Mouse (Mus musculus) MEL (cell line): ENCODE results near the gene Ly6g6c.

ENCODE experiments used
- CTCF ChIP-seq, 3 experiments: IDR thresholded peaks in 2 of 3; conservative IDR thresholded peaks in 1 of 3; 2 replicates each; pipeline ENCODE4 v1.5.1; 2011 to 2012; ENCODE audit warnings: low read length in 3 of 3, low read depth in 2 of 3, mild to moderate bottlenecking in 2 of 3, improper control_type of control experiment in 1 of 3, inconsistent platforms in 1 of 3, mixed read lengths in 1 of 3, moderate library complexity in 1 of 3; ENCODE audit not compliant: control insufficient read depth in 1 of 3, insufficient read depth in 1 of 3, poor library complexity in 1 of 3, severe bottlenecking in 1 of 3
- JUND ChIP-seq: IDR thresholded peaks from 2 replicates; pipeline ENCODE4 v1.6.1; 2011; ENCODE audit warnings: low read depth, mild to moderate bottlenecking, improper control_type of control experiment, low read length
- MAFK ChIP-seq: IDR thresholded peaks from 2 replicates; pipeline ENCODE4 v1.6.1; 2011; ENCODE audit warnings: low read depth, mild to moderate bottlenecking, low read length, improper control_type of control experiment, borderline replicate concordance
- POLR2A ChIP-seq, 2 experiments: IDR thresholded peaks; 2 replicates each; pipeline ENCODE4 v1.6.1; 2011 to 2012; ENCODE audit warnings: low read length in 2 of 2, mild to moderate bottlenecking in 2 of 2, control low read depth in 1 of 2, improper control_type of control experiment in 1 of 2, low read depth in 1 of 2, moderate library complexity in 1 of 2; ENCODE audit not compliant: control insufficient read depth in 1 of 2, insufficient read depth in 1 of 2, poor library complexity in 1 of 2
- POLR2AphosphoS2 ChIP-seq: IDR thresholded peaks from 2 replicates; pipeline ENCODE4 v1.6.1; 2011; ENCODE audit warnings: low read length, improper control_type of control experiment
- POLR2AphosphoS5 ChIP-seq: IDR thresholded peaks from 2 replicates; pipeline ENCODE4 v1.6.1; 2012; ENCODE audit warnings: low read depth, borderline replicate concordance, mild to moderate bottlenecking, inconsistent platforms, low read length, moderate library complexity, mixed read lengths
- TCF12 ChIP-seq: IDR thresholded peaks from 2 replicates; pipeline ENCODE4 v1.6.1; 2014; ENCODE audit warnings: low read depth, mild to moderate bottlenecking, inconsistent platforms, low read length, improper control_type of control experiment, moderate library complexity
- UBTF ChIP-seq: IDR thresholded peaks from 2 replicates; pipeline ENCODE4 v1.6.1; 2012; ENCODE audit warnings: low read depth, mild to moderate bottlenecking, inconsistent platforms, low read length, improper control_type of control experiment, moderate library complexity, borderline replicate concordance; ENCODE audit not compliant: insufficient read depth

- TF ChIP-seq UBTF (no peak), JUND (no peak), CTCF (IDR thresholded peaks at IDR 0.05 in 2 of 3, conservative IDR thresholded peaks at IDR 0.05 in 1 of 3; ENCODE audit: control insufficient read depth in 1 of 3, insufficient read depth in 1 of 3, low read depth in 2 of 3, low read length in 3 of 3, poor library complexity in 1 of 3, severe bottlenecking in 1 of 3) (peak; percentile 29 to 59 (median 37)), POLR2A (IDR thresholded peaks at IDR 0.05; ENCODE audit: control insufficient read depth in 1 of 2, insufficient read depth in 1 of 2, low read depth in 1 of 2, low read length in 2 of 2, poor library complexity in 1 of 2) (no peak), POLR2AphosphoS2 (no peak), POLR2AphosphoS5 (no peak), MAFK (no peak), TCF12 (no peak)
Measured at GRCm38 (mm10) chr17:35088151-35088550, 23.0 kb downstream of the Ly6g6c start.
